Mouse (Mus musculus): ENCODE results near the gene Slu7.

DNA sequence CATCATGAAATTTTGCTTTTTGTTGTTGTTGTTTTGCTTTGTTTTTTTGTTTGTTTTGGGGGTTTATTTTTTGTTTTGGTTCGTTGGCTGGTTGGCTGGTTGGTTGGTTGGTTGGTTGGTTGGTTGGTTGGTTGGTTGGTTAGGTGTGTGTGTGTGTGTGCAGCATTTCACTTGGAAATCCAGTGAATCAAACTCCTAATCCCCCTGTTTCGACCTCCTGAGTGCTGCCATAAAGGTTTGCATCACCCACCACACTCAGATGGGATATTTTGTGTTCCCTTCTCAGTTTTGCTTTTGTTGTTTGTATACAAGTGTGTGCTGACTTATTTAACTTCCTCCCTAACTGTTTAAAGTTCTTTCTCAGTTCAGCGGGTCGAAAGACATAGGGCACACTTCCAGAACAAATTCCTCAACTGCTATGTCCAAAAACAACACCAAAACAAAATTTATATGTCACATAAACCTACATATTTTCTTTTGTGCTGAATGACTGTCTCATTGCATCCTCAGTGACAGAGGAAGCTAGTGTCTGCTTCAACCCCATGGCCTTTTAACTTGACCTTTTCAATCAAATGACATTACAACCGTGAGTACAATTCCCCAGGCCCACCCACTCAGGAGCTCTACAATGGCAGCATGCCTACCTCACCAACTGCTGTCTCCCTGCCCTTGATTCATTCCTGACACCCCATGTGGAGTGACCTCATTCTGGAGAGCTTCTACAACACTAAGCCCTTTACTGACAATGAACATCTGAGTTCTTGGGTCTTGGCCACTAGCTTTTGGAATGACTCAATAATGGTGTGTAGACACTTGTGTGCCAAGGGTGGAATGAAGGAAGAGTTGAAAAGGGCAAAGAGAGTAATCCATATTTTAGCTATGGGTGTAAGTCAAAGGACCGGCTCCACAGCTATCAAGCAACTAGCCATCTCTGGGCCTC lies 37.6 kb downstream of the Slu7 start:
- TF ChIP-seq CTCF (IDR thresholded peaks at IDR 0.05; ENCODE audit: borderline replicate concordance, control insufficient read depth, extremely low read depth, insufficient read depth, low read length, poor library complexity) (no peak), POLR2A (IDR thresholded peaks at IDR 0.05; ENCODE audit: control insufficient read depth, extremely low read depth, insufficient read depth, low read length, poor library complexity) (no peak)
